Mouse (Mus musculus) right cerebral cortex, postnatal 25 days (tissue): Measurements from ENCODE around the gene Epsti1.

Experiments used
- DNase-seq: peaks from one replicate; pipeline ENCODE4 v3.0.0; 2022

The Epsti1 gene

DNA sequence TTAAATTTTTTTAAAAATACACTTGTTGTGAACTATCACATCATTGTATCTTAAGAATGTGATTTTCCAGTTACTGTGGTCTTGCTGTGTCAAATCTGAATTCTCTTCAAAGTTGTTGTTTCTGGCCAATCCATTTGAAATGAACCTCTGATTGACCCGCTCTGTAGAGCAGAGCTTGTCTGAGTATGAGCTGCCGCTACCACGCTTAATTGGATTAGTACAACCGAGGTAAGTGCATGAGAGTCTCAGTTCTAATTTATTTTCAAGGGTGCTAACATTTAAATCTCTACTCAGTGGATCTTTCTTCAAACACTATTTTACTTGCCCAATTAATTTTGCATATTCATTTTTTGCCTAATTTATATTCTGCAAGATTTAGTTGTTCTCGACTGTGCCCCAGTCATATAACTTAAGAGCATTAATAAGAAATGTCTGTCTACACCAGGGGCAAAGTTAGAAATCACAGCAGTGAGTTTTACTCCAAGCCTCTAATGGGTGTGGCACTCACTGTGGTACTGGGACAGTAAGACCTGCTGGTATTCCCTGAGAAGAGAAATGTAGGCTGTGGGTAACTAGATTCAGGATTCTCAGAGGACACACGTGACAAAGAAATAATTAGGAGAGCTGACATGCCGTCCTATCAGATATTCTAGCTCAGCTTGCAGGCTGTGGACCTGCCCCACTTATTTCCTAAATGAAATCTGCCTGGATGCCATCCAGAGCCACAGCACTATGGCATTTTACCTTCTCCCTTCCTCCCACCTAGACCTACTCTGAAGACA lies 111.7 kb downstream of the Epsti1 start:
- no peak for DNase-seq

DNA sequence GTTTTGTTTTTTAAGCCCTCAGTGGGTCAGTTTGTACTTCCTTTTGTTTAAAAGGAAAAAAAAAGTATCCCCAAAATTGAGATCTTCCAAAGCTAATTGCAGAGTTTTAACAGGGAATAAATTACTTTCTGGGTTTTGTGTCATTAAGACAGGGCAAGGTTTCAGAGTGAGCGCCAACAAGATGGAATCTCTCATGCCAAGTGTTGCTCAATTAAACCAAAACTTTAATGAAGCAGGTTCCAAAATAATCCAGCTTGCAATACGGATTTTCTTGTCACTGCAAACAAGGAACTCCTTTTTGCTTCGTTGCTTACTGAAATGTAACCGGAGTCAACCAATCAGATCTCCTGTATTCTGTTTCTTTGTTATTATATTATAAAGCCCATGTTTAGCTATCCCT lies 112.4 kb downstream of the Epsti1 start:
- DNase-seq: no peak

DNA sequence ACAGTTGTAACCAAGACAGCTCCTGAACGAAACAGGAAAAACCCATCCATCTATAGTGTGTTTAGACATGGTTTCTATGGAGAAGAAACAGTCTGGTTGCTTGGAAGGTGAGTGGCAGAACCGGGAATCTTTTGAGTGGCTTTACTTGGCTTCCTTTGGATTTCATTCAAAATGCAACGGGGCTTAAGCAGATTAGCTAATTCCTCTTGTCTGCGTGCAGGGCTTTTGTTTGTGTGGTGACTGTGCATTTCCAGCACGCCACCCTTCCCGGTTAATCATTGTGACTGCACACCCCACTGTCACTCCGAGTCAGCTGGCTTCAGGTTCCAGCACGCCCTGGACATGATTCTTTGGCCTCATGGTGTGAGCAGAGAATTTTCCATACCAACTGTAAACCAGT lies 115.9 kb downstream of the Epsti1 start:
- DNase-seq: no peak

- DNase-seq: no peak
Observed at GRCm38 (mm10) chr14:78038876-78039275, 134.8 kb downstream of the Epsti1 start.

DNA sequence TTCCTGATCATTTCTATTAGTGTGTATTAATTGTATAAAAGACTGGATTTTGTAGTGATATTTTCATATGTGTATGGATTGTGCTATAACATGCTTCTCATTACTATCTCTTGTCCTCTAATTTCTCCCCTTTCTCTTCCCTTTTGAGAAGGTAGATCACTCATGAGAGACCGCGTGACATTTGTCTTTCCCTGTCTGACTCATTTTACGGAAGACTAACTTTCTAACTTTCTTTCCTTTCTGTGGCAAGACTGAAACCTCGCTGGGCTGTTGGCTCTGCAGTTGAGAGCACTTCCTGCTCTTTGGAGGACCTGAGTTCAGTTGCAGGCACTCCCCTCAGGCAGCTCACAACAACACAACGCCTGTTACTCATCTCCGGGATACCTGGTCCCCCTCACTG lies 136.6 kb downstream of the Epsti1 start:
- DNase-seq: no peak

DNA sequence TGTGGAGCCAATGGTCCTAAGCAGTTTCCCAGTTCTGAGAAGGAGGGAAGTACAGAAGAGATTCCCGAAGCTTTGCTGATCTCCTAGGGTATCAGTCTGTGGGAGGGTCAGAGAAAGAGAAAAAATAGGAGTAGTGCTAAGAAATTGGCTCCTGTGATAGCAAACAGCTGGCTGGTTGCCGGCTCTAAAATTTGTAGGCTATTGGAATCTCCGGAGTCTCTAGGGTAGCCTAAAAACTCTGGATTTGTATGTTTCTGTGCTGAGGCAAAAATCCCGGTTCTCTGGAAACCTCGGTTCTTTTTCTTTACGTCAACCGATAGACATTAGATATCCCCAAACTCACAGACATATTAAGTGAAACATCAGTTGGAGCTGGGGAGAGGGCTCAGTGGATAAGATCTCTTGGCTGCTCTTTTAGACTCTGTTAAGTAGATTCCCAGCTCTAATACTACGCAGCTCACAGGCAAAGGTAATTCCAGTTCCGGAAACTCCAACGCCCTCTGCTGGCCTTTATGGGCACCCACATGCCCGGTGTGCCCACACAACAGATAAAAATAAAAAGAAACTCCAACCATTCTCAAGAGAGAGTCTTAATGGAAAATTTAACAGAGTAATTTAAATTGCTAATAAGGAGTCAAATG lies 138.0 kb downstream of the Epsti1 start:
- DNase-seq: no peak

DNA sequence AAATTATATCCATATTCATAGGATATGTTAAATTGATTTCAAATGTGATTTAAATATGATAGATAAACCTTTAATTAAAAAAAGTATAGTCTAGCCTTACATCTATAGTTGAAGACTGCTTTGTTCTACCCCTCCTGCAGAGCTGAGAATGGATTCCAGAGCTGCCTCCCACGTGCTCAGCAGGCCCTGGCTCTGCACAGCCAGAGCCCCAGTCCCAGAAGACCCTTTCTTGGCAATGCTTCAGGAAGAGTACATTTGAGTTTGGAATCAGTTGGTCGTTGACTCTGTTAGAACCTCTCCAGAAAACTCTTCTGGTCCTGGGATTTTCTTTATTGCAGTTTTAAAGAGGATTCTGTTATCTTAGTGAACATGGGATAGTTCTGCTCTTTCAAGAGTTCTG lies 139.0 kb downstream of the Epsti1 start:
- DNase-seq: no peak

DNA sequence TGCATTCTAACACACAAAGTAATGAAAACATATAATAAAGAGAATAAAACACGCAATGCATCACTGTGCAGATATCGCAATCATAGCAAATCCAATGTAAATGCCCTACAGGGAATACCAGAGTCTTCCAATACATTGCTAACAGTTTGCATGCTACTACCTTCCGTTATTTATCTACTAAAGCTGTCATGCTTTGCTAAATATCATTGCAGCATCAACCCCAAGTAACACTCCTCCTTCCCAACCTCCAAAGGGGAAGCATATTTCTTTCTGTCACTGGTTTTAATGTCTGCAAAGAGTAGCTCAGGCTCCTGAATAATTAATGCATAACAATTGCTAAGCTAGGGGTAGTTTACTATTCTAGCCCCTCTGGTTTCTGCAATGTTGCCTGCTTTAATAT lies 144.2 kb downstream of the Epsti1 start:
- no peak for DNase-seq

DNA sequence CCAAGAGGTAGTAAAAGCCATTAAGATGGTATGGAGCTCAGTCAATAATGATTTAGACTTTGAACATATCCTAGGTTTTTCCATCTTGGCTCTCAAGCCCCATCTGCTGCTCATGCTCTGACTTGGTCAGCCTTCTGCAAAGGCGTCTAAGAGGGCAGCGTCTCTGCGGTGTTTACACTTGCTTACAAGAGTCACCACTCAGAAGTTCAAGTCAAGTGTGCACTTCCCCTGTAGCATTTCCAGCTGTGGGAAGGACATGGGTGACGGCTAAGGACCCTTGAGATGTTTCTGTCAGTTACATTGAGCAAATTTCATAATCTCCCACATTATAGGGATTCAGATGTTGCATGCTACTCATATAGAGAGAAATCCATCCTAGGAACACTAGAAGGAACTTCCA lies 144.6 kb downstream of the Epsti1 start:
- no peak for DNase-seq
